In genomic region chr8:70230837-70231236, GRCm38 (mm10) we compare ENCODE assay signal across 18 mouse cellular contexts. TPM values are rescaled to one million over a fixed set of nuclear protein-coding genes. Genes with fewer than 3 reads are reported as not detected.
"Had no signal": no experiment of that assay in that cellular context is flagged by ENCODE, and none has a peak within 500 bp of the region (broad histone marks: within the 10 kb centered on the region; RNA-seq: fewer than 3 reads in every experiment).

No protein-coding gene starts in this region.

- ATAC-seq: liver, postnatal 0 days; lung, postnatal 0 days; midbrain, embryonic 13.5 days; midbrain, embryonic 15.5 days had no signal

- H3K4me2 ChIP-seq: lung, embryonic 15.5 days; midbrain, embryonic 11.5 days; midbrain, embryonic 13.5 days; midbrain, embryonic 15.5 days; neural tube, embryonic 12.5 days; stomach, embryonic 15.5 days had no signal

- H3K27me3 ChIP-seq: lung, embryonic 15.5 days; midbrain, embryonic 13.5 days; midbrain, embryonic 15.5 days; neural tube, embryonic 12.5 days; stomach, embryonic 15.5 days had no signal

- H3K9me3 ChIP-seq: lung, embryonic 15.5 days; midbrain, embryonic 13.5 days; midbrain, embryonic 15.5 days; neural tube, embryonic 12.5 days; stomach, embryonic 15.5 days had no signal

- DNase-seq: liver, postnatal 0 days; lung, adult 2 months; lung, postnatal 14 days; lung, postnatal 36 days; right cerebral cortex, postnatal 14 days; thymus, adult 2 months; thymus, postnatal 25 days; thymus, postnatal 4 days had no signal

- H3K9ac ChIP-seq: liver, postnatal 0 days; lung, embryonic 15.5 days; midbrain, embryonic 13.5 days; midbrain, embryonic 15.5 days; neural tube, embryonic 12.5 days; stomach, embryonic 15.5 days had no signal

- H3K4me3 ChIP-seq: lung, embryonic 15.5 days; midbrain, embryonic 13.5 days; midbrain, embryonic 15.5 days; neural tube, embryonic 12.5 days; stomach, embryonic 15.5 days had no signal

- H3K36me3 ChIP-seq: stomach, embryonic 15.5 days had no signal

- H3K27ac ChIP-seq: lung, embryonic 15.5 days; macrophage; midbrain, embryonic 13.5 days; midbrain, embryonic 15.5 days; neural tube, embryonic 12.5 days; stomach, embryonic 15.5 days; stomach, postnatal 0 days had no signal

RNA-seq across cellular contexts. Expression of gene Slc25a42, which starts 18.7 kb away (rescaled TPM):
- total RNA-seq: monocyte, adult 5-6 weeks had no signal
